Mouse (Mus musculus) liver, postnatal 0 days (tissue): Measurements from ENCODE around the gene En2. TPM values are rescaled to one million over a fixed set of nuclear protein-coding genes. Genes with fewer than 3 reads are reported as not detected.

Experiments used
- ATAC-seq: fragments of 200-750 bp; cut with Nextera tagmentation; 2 replicates; pipeline ENCODE4 v1.8.0; 2017; ENCODE audit warnings: mild to moderate bottlenecking, moderate library complexity
- DNase-seq: peaks from one replicate; pipeline ENCODE4 v3.0.0-alpha.2; 2016
- H3K27ac ChIP-seq: fragments of 300-500 bp; sonication (generic); 2 replicates; pipeline ENCODE4 v1.5.1; 2014; ENCODE audit warnings: antibody characterized with exemption, moderate library complexity, mild to moderate bottlenecking, low read depth
- H3K27me3 ChIP-seq: fragments of 300-500 bp; sonication (generic); 2 replicates; pipeline ENCODE4 v1.6.1; 2014; ENCODE audit warnings: low read length, control low read depth, mixed read lengths; ENCODE audit not compliant: insufficient read depth
- H3K36me3 ChIP-seq: fragments of 300-500 bp; sonication (generic); replicated peaks from 2 replicates; pipeline ENCODE4 v1.6.1; 2014; ENCODE audit warnings: mild to moderate bottlenecking, control low read depth, low read length, moderate library complexity, mixed read lengths; ENCODE audit not compliant: insufficient read depth
- H3K4me1 ChIP-seq: fragments of 300-500 bp; sonication (generic); 2 replicates; pipeline ENCODE4 v1.6.1; 2014; ENCODE audit warnings: antibody characterized with exemption, mild to moderate bottlenecking, control low read depth; ENCODE audit not compliant: insufficient read depth
- H3K4me2 ChIP-seq: fragments of 300-500 bp; sonication (generic); 2 replicates; pipeline ENCODE4 v1.6.1; 2014; ENCODE audit warnings: low read depth, mild to moderate bottlenecking, low read length, moderate library complexity, mixed read lengths
- H3K4me3 ChIP-seq: fragments of 300-500 bp; sonication (generic); 2 replicates; pipeline ENCODE4 v1.5.1; 2014; ENCODE audit warnings: low read depth, low read length
- H3K9ac ChIP-seq: fragments of 300-500 bp; sonication (generic); replicated peaks from 2 replicates; pipeline ENCODE4 v1.6.1; 2014; ENCODE audit warnings: mild to moderate bottlenecking, moderate library complexity
- H3K9me3 ChIP-seq: fragments of 300-500 bp; sonication (generic); 2 replicates; pipeline ENCODE4 v1.6.1; 2016; ENCODE audit warnings: mild to moderate bottlenecking, control low read depth, low read length, mixed read lengths
- CTCF ChIP-seq: sonication (generic); IDR thresholded peaks from 2 replicates; pipeline ENCODE4 v1.5.1; 2016; ENCODE audit warnings: antibody characterized with exemption, low read depth
- EP300 ChIP-seq: IDR thresholded peaks from 2 replicates; pipeline ENCODE4 v1.6.1; 2016; ENCODE audit warnings: antibody characterized with exemption, low read depth, mild to moderate bottlenecking
- WGBS: fragments of 180-500 bp; shearing (Covaris S2); extraction: QIAGEN DNeasy Blood & Tissue Kit; methylation state at CpG from one replicate; pipeline ENCODE4 v1.1.7; 2014; ENCODE audit not compliant: insufficient replicate concordance; 5-methylcytosine and 5-hydroxymethylcytosine counted together
- polyA plus RNA-seq: library from polyadenylated mRNA; unstranded; fragments of >200 nt; fragmentation: Nextera tagmentation; extraction: Ambion mirVana; gene quantifications from 2 replicates; pipeline ENCODE4 v1.2.1, GENCODE M21; 2015

The En2 gene
- polyA plus RNA-seq, 1 experiment from 2014 or later: not detected

DNA sequence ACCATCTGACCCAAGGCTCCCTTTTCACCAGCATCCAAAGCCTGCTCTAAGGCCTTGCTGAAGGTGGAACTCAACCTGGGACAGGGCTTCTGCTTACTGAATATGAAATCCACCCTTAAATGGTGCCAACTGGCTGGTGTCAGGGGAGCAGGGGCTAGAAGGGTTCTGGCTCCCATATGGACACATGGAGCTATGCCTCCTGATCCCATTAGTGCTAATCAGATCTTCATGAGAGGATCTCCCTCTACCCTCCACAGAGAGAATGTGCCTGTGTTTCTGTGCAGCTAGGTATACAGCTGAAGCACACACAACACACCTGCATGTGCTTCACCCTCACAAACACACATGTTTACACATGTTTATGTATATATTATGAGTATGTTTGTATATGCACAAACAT lies 20.9 kb upstream of the En2 start:
- Histone ChIP-seq H3K27ac (no peak overlapping the region), H3K27me3 (no peaks in the 10 kb centered on the region), H3K9me3 (no peaks in the 10 kb centered on the region), H3K36me3 (no peaks in the 10 kb centered on the region), H3K9ac (no peak overlapping the region), H3K4me1 (no peaks in the 10 kb centered on the region), H3K4me3 (no peak overlapping the region), H3K4me2 (no peak overlapping the region)
- TF ChIP-seq CTCF (no peak), EP300 (no peak)
- ATAC-seq (no peak), DNase-seq (no peak)

DNA sequence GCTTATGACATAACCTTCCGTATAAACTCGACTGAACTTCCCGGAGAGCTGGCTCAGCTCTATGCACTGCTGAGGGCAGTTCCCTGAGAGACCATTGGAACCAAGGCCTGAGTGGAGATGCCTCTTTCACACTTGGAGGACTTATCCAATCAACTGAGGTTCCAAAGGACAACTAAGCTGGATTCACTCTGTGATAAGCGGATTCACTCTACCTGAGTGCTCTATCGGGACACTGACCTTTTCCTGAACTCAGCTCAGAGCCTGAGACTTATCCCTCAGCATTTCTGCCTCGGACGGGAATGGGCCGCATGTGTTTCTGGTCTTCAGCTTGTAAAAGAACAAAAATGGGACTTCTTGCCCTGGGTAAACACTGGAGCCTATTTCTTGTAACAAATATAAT lies 19.5 kb upstream of the En2 start:
- ATAC-seq: no peak
- Histone ChIP-seq H3K4me1 (no peaks in the 10 kb centered on the region), H3K36me3 (no peaks in the 10 kb centered on the region), H3K9me3 (no peaks in the 10 kb centered on the region), H3K4me2 (no peak overlapping the region), H3K4me3 (no peak overlapping the region), H3K9ac (no peak overlapping the region), H3K27me3 (no peaks in the 10 kb centered on the region), H3K27ac (no peak overlapping the region)
- 67% methylated on average over 8 of the region's 8 CpGs for WGBS
- TF ChIP-seq CTCF (no peak), EP300 (no peak)
- DNase-seq: no peak

DNA sequence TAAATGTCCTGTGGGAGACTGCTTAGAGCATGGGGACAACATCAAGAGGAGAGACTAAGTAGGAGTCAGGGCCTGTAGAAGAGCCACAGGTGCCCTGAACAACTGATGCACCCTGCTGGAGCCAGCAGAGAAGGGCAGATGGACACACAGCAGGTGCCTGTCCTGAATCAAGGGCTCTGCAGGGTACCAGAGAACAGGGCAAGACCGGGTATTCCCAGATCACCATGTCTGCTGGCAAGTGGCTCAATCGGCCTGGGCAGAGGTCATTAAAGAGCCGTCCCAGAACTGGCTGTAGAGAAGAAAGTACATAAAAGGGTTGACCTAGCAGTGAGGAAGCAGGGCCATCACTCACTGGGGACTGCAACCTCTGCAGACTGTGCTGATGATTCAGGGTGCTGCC lies 17.0 kb upstream of the En2 start:
- H3K9ac ChIP-seq: no peak overlapping the region
- DNase-seq: no peak
- WGBS: 53% methylated on average over 3 of the region's 3 CpGs
- 0 out of 2 replicates have a peak, but pooled peaks cover 8% of the 10 kb centered on the region for H3K27me3 ChIP-seq
- TF ChIP-seq CTCF (no peak), EP300 (no peak)
- H3K36me3 ChIP-seq: no peaks in the 10 kb centered on the region
- H3K4me1 ChIP-seq: no peaks in the 10 kb centered on the region
- no peak for ATAC-seq
- H3K9me3 ChIP-seq: no peaks in the 10 kb centered on the region
- H3K4me3 ChIP-seq: no peak overlapping the region
- no peak overlapping the region for H3K4me2 ChIP-seq
- no peak overlapping the region for H3K27ac ChIP-seq

DNA sequence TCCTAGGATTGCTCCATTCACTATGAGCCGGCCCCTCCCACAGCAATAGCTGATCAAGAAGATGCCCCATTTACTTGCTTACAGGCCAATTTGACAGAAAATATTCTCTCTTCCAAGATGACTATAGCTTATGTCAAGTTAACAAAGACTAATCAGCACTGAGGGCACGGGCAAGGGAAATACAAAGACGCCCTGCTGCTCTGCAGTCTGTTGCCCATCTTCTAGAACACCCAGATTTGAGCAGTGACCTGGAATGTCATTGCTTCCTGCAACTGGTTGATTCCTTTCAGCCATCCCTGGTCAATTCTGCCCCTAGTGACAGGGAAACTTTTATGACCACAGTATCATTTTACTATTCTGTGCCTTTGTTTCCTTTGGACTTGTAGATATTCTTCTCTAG lies 16.1 kb upstream of the En2 start:
- Histone ChIP-seq H3K27me3 (0 out of 2 replicates have a peak, but pooled peaks cover 15% of the 10 kb centered on the region), H3K27ac (no peak overlapping the region), H3K9ac (no peak overlapping the region), H3K4me2 (no peak overlapping the region), H3K36me3 (no peaks in the 10 kb centered on the region), H3K9me3 (no peaks in the 10 kb centered on the region), H3K4me3 (no peak overlapping the region), H3K4me1 (no peaks in the 10 kb centered on the region)
- DNase-seq: no peak
- TF ChIP-seq EP300 (no peak), CTCF (no peak)
- 72% methylated on average over 3 of the region's 3 CpGs for WGBS
- ATAC-seq: no peak

DNA sequence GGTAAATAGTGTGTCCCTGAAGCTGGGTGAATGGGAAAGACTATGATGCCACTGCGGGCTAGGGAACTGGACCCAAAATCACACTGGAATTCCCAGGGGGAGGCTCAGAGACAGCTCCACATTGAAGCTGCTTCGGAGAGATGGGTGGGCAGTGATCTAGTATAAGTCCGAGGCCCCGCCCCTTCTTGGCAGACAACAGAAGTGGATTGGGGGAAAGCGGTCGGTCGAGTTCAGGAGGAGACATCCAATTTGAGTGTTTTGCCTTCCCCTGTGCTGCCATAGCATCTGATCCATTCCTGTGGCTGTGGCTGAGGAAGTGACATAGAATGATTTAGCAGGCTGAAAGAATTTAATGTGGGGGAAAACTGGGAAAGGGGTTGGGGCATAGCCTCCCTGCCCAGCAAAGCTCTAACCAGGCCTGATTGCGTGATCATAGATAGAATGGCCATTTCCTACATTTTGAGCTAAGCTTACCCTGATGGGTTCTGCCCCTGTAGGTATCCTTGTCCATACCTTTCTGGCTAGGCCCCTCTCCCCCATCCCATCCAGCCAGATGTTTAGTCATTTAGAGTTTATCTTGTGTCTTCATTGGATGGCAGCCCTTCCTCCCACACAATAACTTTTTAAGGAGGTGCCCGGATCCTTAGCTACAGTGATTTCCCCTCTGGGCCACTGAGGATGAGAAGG lies 8.3 kb upstream of the En2 start:
- DNase-seq (no peak), ATAC-seq (no peak)
- Histone ChIP-seq H3K36me3 (no peaks in the 10 kb centered on the region), H3K4me2 (no peak overlapping the region), H3K9ac (no peak overlapping the region), H3K27me3 (peaks cover 70% of the 10 kb centered on the region), H3K4me1 (no peaks in the 10 kb centered on the region), H3K4me3 (no peak overlapping the region), H3K9me3 (no peaks in the 10 kb centered on the region), H3K27ac (no peak overlapping the region)
- no peak for TF ChIP-seq CTCF
- TF ChIP-seq EP300: no peak
- 9% methylated on average over 9 of the region's 9 CpGs for WGBS

DNA sequence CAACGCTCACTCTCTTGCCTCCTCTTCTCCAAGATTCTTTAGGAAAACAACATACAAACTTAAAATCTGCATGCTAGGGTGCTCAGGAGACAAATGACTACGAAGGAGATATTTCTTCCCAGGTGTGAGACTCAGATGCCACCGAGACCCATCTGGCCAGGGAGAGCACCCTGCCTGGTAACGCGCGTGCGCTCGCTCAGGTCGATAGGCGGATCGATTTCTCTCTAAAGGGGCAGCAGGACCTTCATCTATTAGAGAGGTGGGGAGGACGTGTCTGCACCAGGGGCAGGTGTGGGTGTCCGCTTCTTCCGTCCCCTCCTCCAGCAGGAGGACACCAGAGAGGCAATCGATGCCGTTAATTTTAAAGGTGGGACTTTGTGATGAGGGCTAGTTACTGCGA lies 7.7 kb upstream of the En2 start:
- no peak for TF ChIP-seq CTCF
- no peak for TF ChIP-seq EP300
- H3K9ac ChIP-seq: no peak overlapping the region
- H3K9me3 ChIP-seq: no peaks in the 10 kb centered on the region
- WGBS: 4% methylated on average over 17 of the region's 17 CpGs
- H3K36me3 ChIP-seq: no peaks in the 10 kb centered on the region
- DNase-seq (no peak), ATAC-seq (no peak)
- no peak overlapping the region for H3K4me2 ChIP-seq
- H3K27ac ChIP-seq: no peak overlapping the region
- H3K27me3 ChIP-seq: peaks cover 73% of the 10 kb centered on the region
- no peak overlapping the region for H3K4me3 ChIP-seq
- H3K4me1 ChIP-seq: no peaks in the 10 kb centered on the region
